Mouse (Mus musculus): ENCODE data around the gene Pik3r6.

GRCm38 (mm10) chr11:68486093-68486492 is 16.7 kb upstream of the Pik3r6 start:
- no peak for TF ChIP-seq MAX (IDR thresholded peaks at IDR 0.05; ENCODE audit: low read depth)
- TF ChIP-seq POLR2A (IDR thresholded peaks at IDR 0.05; ENCODE audit: insufficient read length, low read depth): no peak
- no peak for TF ChIP-seq MYOD1 (IDR thresholded peaks at IDR 0.05; ENCODE audit: control insufficient read depth in 1 of 3, insufficient read length in 2 of 3, low read depth in 2 of 3)
- no peak for TF ChIP-seq TCF12 (IDR thresholded peaks at IDR 0.05; ENCODE audit: insufficient read depth, poor library complexity, severe bottlenecking)
